Mouse (Mus musculus) kidney, embryonic 14.5 days (tissue): ENCODE measurements around the gene Ntn1. TPM values are rescaled to one million over a fixed set of nuclear protein-coding genes. Genes with fewer than 3 reads are reported as not detected.

Experiments
- ATAC-seq: fragments of 200-750 bp; cut with Nextera tagmentation; 2 replicates; pipeline ENCODE4 v1.8.0; 2017; ENCODE audit warnings: moderate number of reproducible peaks, mild to moderate bottlenecking, moderate TSS enrichment, moderate library complexity; ENCODE audit not compliant: low FRiP score, low TSS enrichment
- H3K27ac ChIP-seq: fragments of 300-500 bp; sonication (generic); 2 replicates; pipeline ENCODE4 v1.5.1; 2014; ENCODE audit warnings: low read depth, mild to moderate bottlenecking, low read length, moderate library complexity, mixed read lengths
- H3K27me3 ChIP-seq: fragments of 300-500 bp; sonication (generic); 2 replicates; pipeline ENCODE4 v1.6.1; 2014; ENCODE audit warnings: mild to moderate bottlenecking, low read length; ENCODE audit not compliant: control insufficient read depth, insufficient read depth
- H3K36me3 ChIP-seq: fragments of 300-500 bp; sonication (generic); 2 replicates; pipeline ENCODE4 v1.6.1; 2014; ENCODE audit warnings: low read length, mixed read lengths; ENCODE audit not compliant: control insufficient read depth, insufficient read depth
- H3K4me1 ChIP-seq: fragments of 300-500 bp; sonication (generic); 2 replicates; pipeline ENCODE4 v1.6.1; 2014; ENCODE audit warnings: low read length, mixed read lengths; ENCODE audit not compliant: control insufficient read depth, insufficient read depth
- H3K4me2 ChIP-seq: fragments of 300-500 bp; sonication (generic); replicated peaks from 2 replicates; pipeline ENCODE4 v1.6.1; 2014; ENCODE audit warnings: low read depth, mild to moderate bottlenecking, low read length
- H3K4me3 ChIP-seq: fragments of 300-500 bp; sonication (generic); 2 replicates; pipeline ENCODE4 v1.5.1; 2014; ENCODE audit warnings: mild to moderate bottlenecking, low read length
- H3K9ac ChIP-seq: fragments of 300-500 bp; sonication (generic); 2 replicates; pipeline ENCODE4 v1.6.1; 2014; ENCODE audit warnings: low read depth, mild to moderate bottlenecking, low read length, moderate library complexity
- H3K9me3 ChIP-seq: fragments of 300-500 bp; sonication (generic); 2 replicates; pipeline ENCODE4 v1.6.1; 2016; ENCODE audit warnings: low read length; ENCODE audit not compliant: control insufficient read depth
- WGBS: fragments of 180-500 bp; shearing (Covaris S2); extraction: QIAGEN DNeasy Blood & Tissue Kit; methylation state at CpG from one replicate; pipeline ENCODE4 v1.1.7; 2014; 5-methylcytosine and 5-hydroxymethylcytosine counted together
- polyA plus RNA-seq: library from polyadenylated mRNA; unstranded; fragments of >200 nt; fragmentation: Nextera tagmentation; extraction: Ambion mirVana; gene quantifications from 2 replicates; pipeline ENCODE4 v1.2.1, GENCODE M21; 2014

Gene Ntn1
- polyA plus RNA-seq, 1 experiment from 2014 or later, result 8.5 TPM

DNA sequence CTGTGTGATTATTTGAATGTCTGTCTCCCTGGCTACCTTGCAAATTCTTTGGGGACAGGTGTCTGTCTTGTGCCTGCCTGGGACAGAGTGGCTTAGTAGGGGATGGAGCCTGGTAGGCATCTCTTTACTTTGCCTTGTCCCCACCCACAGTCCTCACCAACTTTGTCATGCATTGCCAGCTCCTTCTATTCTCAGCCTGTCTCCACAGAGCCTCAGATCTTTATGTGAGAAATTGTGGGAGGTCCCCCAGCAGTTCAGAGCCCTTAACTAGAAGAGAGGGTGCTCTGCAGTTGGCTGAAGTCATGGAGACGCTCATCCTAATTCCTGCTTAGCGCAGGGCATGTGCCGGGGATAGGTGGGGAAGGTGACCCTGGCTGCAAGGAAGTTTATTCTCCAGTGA, 215.0 kb downstream of the Ntn1 start:
- no peaks in the 10 kb centered on the region for H3K36me3 ChIP-seq
- no peak overlapping the region for H3K4me3 ChIP-seq
- no peak for ATAC-seq
- H3K27ac ChIP-seq, result no peak overlapping the region
- H3K4me2 ChIP-seq, result no peak overlapping the region
- no peaks in the 10 kb centered on the region for H3K27me3 ChIP-seq
- WGBS, result 87% methylated on average over 3 of the region's 3 CpGs
- no peak overlapping the region for H3K9ac ChIP-seq
- H3K9me3 ChIP-seq, result no peaks in the 10 kb centered on the region
- peaks cover 20% of the 10 kb centered on the region for H3K4me1 ChIP-seq

DNA sequence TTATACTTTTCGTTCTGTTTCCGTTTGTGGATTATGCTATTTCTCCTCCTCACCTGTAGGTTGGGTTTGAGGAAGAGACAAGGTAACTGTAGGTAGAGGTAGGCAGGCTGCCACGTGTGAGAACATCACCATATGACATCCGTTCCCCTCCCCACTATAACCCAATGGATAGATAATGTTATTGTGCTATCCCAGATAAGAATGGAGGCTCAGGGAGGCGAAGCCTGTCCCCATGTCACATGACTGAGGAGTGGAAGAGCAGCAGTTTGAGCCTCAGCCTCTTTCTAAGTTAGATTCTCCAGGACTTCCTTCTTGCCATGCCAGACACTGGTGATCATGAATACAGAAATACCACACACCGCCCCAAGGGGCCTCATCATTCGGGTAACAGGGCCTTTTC, 223.2 kb downstream of the Ntn1 start:
- no peak overlapping the region for H3K4me3 ChIP-seq
- ATAC-seq, result no peak
- no peak overlapping the region for H3K27ac ChIP-seq
- 91% methylated on average over 7 of the region's 7 CpGs for WGBS
- H3K27me3 ChIP-seq, result no peaks in the 10 kb centered on the region
- H3K4me2 ChIP-seq, result no peak overlapping the region
- H3K9ac ChIP-seq, result no peak overlapping the region
- no peaks in the 10 kb centered on the region for H3K36me3 ChIP-seq
- no peaks in the 10 kb centered on the region for H3K9me3 ChIP-seq
- H3K4me1 ChIP-seq, result no peaks in the 10 kb centered on the region

DNA sequence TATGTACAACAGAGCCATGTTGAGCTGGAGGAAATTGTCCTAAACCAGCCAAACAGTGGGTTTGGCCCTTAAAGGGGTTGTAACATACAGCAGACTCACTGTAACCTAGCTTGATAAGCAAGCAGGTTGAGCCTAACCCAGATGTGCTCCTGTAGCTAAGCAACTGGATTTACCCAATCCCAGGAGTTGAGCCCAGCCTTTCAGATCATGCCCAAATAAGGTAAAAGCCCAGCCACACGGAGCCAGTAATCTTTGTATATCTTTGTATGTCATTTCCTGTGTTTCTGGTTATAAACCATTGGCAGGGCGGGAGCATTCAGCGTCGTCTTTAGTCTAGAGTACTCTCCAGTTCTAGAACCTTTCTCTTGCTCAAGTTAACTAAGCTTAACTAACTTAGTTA, 224.1 kb downstream of the Ntn1 start:
- Histone ChIP-seq H3K36me3 (no peaks in the 10 kb centered on the region), H3K9ac (no peak overlapping the region), H3K4me1 (no peaks in the 10 kb centered on the region), H3K4me3 (no peak overlapping the region), H3K27me3 (no peaks in the 10 kb centered on the region), H3K4me2 (no peak overlapping the region), H3K27ac (no peak overlapping the region), H3K9me3 (no peaks in the 10 kb centered on the region)
- 65% methylated on average over 4 of the region's 4 CpGs for WGBS
- no peak for ATAC-seq

DNA sequence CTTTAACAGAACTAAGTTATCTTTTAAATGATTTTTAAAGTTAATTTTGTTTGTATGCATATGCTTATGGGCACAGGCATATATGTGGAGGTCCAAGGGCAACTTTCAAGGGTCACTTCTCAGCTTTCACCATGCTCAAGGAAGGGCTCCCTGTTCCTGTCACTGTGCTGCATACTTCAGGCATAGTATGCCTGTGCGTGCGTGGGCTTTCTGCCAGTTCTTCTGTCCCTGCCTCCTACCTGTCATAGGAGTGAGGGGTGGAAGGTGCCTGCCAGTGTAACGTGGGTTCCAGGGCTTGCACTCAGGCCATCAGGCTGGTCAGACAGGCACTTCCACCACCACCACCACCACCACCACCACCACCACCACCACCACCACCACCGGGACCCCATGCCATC, 228.0 kb downstream of the Ntn1 start:
- no peak overlapping the region for H3K9ac ChIP-seq
- no peaks in the 10 kb centered on the region for H3K36me3 ChIP-seq
- no peak for ATAC-seq
- no peaks in the 10 kb centered on the region for H3K9me3 ChIP-seq
- H3K4me1 ChIP-seq, result peaks cover 8% of the 10 kb centered on the region; the same call in 1 of the 2 replicates
- H3K4me2 ChIP-seq, result no peak overlapping the region
- no peak overlapping the region for H3K27ac ChIP-seq
- 77% methylated on average over 4 of the region's 4 CpGs for WGBS
- no peak overlapping the region for H3K4me3 ChIP-seq
- H3K27me3 ChIP-seq, result no peaks in the 10 kb centered on the region

DNA sequence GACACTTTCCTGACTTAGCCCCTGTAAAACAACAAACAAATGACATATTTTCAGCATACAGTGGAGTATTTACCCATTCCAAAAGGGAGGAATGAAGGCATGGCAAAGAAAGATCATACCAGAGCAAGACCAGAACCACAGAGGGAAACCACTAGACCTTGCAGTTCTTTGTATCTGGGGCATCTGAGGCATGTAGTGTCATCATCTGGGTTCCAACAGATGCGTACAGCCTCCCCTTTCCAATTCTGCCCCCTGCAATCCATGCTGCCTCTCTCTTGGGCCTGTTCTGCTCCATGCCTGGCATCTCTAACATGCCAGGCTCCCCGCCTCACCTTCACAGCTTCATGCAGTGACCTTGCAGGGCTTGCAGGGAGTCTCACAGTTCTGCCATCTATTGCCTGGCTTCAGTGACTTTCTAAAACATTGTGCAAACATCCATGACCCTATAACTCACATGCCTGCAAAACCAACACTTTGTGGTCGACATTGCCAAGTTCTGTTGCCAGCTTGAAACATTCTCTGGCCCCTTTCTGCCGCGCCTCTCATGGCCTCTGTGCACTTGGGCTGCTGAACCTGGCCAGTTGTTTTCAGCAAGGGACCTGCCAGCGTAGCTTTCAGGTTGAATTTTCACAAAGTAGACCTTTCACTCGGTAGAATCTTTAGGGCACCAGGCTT, 228.5 kb downstream of the Ntn1 start:
- H3K4me1 ChIP-seq, result peaks cover 9% of the 10 kb centered on the region; the same call in 1 of the 2 replicates
- 76% methylated on average over 7 of the region's 7 CpGs for WGBS
- no peak for ATAC-seq
- H3K9me3 ChIP-seq, result no peaks in the 10 kb centered on the region
- H3K9ac ChIP-seq, result no peak overlapping the region
- H3K4me3 ChIP-seq, result no peak overlapping the region
- no peaks in the 10 kb centered on the region for H3K36me3 ChIP-seq
- no peak overlapping the region for H3K27ac ChIP-seq
- no peaks in the 10 kb centered on the region for H3K27me3 ChIP-seq
- no peak overlapping the region for H3K4me2 ChIP-seq

DNA sequence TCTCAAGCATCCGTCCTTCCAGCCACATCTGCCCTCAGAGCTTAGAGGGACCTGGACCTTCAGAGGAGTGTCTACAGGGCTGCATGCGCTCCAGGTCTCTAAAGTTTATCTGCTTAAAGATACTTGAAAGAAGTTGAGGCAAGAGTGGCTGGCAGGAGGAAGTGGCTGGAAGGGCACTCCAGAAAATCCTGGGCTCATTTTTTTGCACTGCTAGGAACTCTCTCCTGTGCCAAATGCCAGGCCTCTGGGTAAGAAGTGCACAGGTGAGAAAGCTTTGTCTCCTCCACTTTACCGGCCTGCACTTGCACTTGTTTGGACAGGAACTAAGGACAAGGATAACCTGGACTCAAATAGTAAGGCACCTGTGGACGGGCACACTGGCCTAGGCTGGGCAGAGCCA, 232.2 kb downstream of the Ntn1 start:
- H3K4me1 ChIP-seq, result peaks cover 9% of the 10 kb centered on the region; the same call in 1 of the 2 replicates
- H3K27me3 ChIP-seq, result no peaks in the 10 kb centered on the region
- no peak overlapping the region for H3K9ac ChIP-seq
- H3K36me3 ChIP-seq, result no peaks in the 10 kb centered on the region
- H3K4me3 ChIP-seq, result no peak overlapping the region
- 52% methylated on average over 4 of the region's 4 CpGs for WGBS
- ATAC-seq, result no peak
- no peak overlapping the region for H3K4me2 ChIP-seq
- H3K9me3 ChIP-seq, result no peaks in the 10 kb centered on the region
- no peak overlapping the region for H3K27ac ChIP-seq

DNA sequence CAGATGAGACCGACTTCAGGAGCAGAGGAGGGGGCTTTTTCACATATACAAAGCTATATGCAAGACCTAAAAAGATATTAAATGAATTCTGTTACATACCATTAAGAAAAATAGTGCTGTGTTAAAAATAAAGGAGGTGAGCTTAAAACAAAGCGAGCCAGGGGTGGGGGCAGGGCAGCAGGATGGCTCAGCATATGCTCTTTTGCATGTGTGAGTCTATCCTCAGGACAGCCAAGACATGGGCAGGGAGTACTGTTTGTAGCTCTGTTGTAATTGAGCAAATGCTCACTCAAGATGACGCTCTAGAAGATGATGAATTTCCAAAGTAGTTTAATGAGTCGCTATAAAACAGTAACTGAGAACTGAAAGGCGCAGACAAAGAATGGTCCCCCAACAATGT, 236.2 kb downstream of the Ntn1 start:
- ATAC-seq, result no peak
- 90% methylated on average over 5 of the region's 5 CpGs for WGBS
- H3K4me2 ChIP-seq, result no peak overlapping the region
- no peak overlapping the region for H3K9ac ChIP-seq
- H3K27ac ChIP-seq, result no peak overlapping the region
- H3K9me3 ChIP-seq, result no peaks in the 10 kb centered on the region
- H3K4me1 ChIP-seq, result peaks cover 9% of the 10 kb centered on the region; the same call in 1 of the 2 replicates
- H3K27me3 ChIP-seq, result no peaks in the 10 kb centered on the region
- no peaks in the 10 kb centered on the region for H3K36me3 ChIP-seq
- H3K4me3 ChIP-seq, result no peak overlapping the region

DNA sequence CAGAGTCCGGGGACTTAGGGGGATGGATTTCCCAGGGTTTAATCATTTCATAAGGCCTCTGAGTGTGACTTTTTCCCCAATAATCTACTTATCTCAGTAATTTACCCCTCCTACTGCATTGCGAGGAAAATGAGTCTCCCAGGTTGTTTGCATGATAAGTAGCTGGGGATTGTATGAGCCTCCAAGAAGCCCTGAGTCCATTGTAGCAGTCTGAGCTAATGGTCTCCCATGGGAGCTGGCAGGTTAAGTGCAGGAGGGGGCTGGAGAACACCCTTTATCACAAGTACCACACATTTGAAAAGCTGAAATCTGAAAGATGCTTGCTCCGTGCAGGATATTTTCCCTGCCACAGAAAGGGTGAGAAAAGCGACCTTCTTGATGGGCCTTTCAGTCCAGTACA, 240.8 kb downstream of the Ntn1 start:
- no peaks in the 10 kb centered on the region for H3K27me3 ChIP-seq
- H3K4me1 ChIP-seq, result no peaks in the 10 kb centered on the region
- 79% methylated on average over 4 of the region's 4 CpGs for WGBS
- H3K4me3 ChIP-seq, result no peak overlapping the region
- H3K27ac ChIP-seq, result no peak overlapping the region
- ATAC-seq, result no peak
- H3K4me2 ChIP-seq, result no peak overlapping the region
- H3K9me3 ChIP-seq, result no peaks in the 10 kb centered on the region
- no peak overlapping the region for H3K9ac ChIP-seq
- H3K36me3 ChIP-seq, result no peaks in the 10 kb centered on the region
